Mouse (Mus musculus) myocyte (in vitro differentiated cells): ENCODE measurements at regions not wholly inside any gene's neighbourhood (a gene's known extent, or its start where the extent isn't known, plus 50 kb on each side); places are given as distances from the start of the nearest gene placed in this dataset.

Source experiments
- E2F4 ChIP-seq: IDR thresholded peaks from one replicate; pipeline ENCODE4 v1.6.1; 2011; ENCODE audit warnings: mild to moderate bottlenecking, control low read depth, moderate library complexity; ENCODE audit not compliant: insufficient read depth
- MAX ChIP-seq: IDR thresholded peaks from one replicate; pipeline ENCODE4 v1.6.1; 2011; ENCODE audit warnings: low read depth, mild to moderate bottlenecking, control low read depth
- MYOD1 ChIP-seq, 3 experiments: IDR thresholded peaks; one replicate each; pipeline ENCODE4 v1.6.1; 2011; ENCODE audit warnings: control low read depth in 2 of 3, low read depth in 2 of 3, mild to moderate bottlenecking in 2 of 3, moderate library complexity in 1 of 3; ENCODE audit not compliant: insufficient read length in 2 of 3, control insufficient read depth in 1 of 3
- MYOG ChIP-seq, 3 experiments: IDR thresholded peaks; one replicate each; pipeline ENCODE4 v1.6.1; 2011; ENCODE audit warnings: control low read depth in 2 of 3, low read depth in 2 of 3, mild to moderate bottlenecking in 2 of 3; ENCODE audit not compliant: insufficient read length in 2 of 3, control insufficient read depth in 1 of 3, insufficient read depth in 1 of 3
- POLR2A ChIP-seq: IDR thresholded peaks from one replicate; pipeline ENCODE4 v1.6.1; 2011; ENCODE audit warnings: low read depth, mild to moderate bottlenecking, control low read depth, moderate library complexity; ENCODE audit not compliant: insufficient read length
- REST ChIP-seq: IDR thresholded peaks from one replicate; pipeline ENCODE4 v1.6.1; 2011; ENCODE audit warnings: mild to moderate bottlenecking, control low read depth, moderate library complexity; ENCODE audit not compliant: insufficient read depth, insufficient read length
- TCF12 ChIP-seq: IDR thresholded peaks from one replicate; pipeline ENCODE4 v1.6.1; 2011; ENCODE audit warnings: mild to moderate bottlenecking, control low read depth; ENCODE audit not compliant: poor library complexity, insufficient read depth, severe bottlenecking

- TF ChIP-seq E2F4 (no peak), MYOD1 (IDR thresholded peaks at IDR 0.05; ENCODE audit: control insufficient read depth in 1 of 3, insufficient read length in 2 of 3, low read depth in 2 of 3) (no peak), POLR2A (no peak), TCF12 (no peak), REST (no peak), MYOG (IDR thresholded peaks at IDR 0.05; ENCODE audit: control insufficient read depth in 1 of 3, insufficient read depth in 1 of 3, insufficient read length in 2 of 3, low read depth in 2 of 3) (no peak), MAX (no peak)
Measured at GRCm38 (mm10) chr2:108165085-108165484, 874.6 kb downstream of the Kcna4 start.
